ENCODE assay signal across 7 mouse cellular contexts in the genomic region with DNA sequence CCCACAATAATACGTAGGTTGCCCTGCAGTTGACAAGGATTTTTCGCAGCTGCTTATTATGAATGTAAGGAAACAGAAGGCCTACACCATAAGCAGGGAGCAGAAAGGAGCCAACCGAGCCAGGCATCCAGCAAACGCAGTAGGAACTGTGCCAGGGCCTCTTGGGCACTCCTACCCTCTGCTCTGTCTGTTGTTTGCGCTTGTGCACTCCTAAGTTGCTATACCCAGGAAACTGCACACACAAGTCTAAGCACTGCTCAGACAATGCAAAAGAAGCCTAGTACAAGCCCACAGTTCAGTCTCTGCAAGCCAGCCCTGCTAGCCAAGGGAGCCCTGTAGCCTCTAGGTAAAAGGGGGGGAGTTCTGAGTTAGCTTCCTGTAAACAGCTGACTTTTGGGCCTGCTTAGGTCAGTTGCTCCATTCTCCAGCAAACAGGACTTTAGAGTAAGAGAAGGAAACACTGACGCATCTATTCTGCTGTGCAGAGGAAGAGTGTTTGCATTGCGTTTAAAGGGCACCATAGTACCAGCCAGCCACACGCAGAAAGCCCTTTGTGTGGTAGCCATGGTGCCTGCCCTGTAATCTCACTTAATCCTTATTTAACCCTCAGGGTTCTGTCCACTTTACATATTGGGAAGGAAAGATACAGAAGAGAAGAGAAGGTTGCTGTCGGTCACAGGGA. TPM values are rescaled to one million over a fixed set of nuclear protein-coding genes. Genes with fewer than 3 reads are reported as not detected.
DNase-seq lines count a peak whose midpoint lies in the region; ATAC-seq and TF ChIP-seq lines count a peak whose summit lies in the region.

No protein-coding gene starts in this region.

- WGBS in forebrain, embryonic 12.5 days = 42% methylated on average over 9 of the region's 9 CpGs
- 60% methylated on average over 9 of the region's 9 CpGs for WGBS in lung, postnatal 0 days

- peak; percentile 57; the same call in 1 of the 2 replicates for ATAC-seq in forebrain, embryonic 12.5 days (ENCODE audit: low FRiP score)
- ATAC-seq in lung, postnatal 0 days = peak; percentile 82
- ATAC-seq in megakaryocyte-erythroid progenitor cell, adult 5-6 weeks (replicated peaks; ENCODE audit: low FRiP score, low TSS enrichment, poor library complexity, severe bottlenecking) = no peak

- H3K27ac ChIP-seq in forebrain, embryonic 12.5 days = peak overlapping the region; percentile 46; the same call in 1 of the 2 replicates
- peak overlapping the region; percentile 39; the same call in 1 of the 2 replicates for H3K27ac ChIP-seq in lung, postnatal 0 days (ENCODE audit: low read length)

- TF ChIP-seq EP300 in lung, postnatal 0 days (IDR thresholded peaks at IDR 0.05) = no peak

- TF ChIP-seq CTCF in lung, postnatal 0 days (IDR thresholded peaks at IDR 0.05) = no peak

- no peak overlapping the region for H3K4me2 ChIP-seq in forebrain, embryonic 12.5 days
- no peak overlapping the region for H3K4me2 ChIP-seq in lung, postnatal 0 days (replicated peaks; ENCODE audit: low read depth, low read length)

- no peaks in the 10 kb centered on the region for H3K27me3 ChIP-seq in forebrain, embryonic 12.5 days
- no peaks in the 10 kb centered on the region for H3K27me3 ChIP-seq in lung, postnatal 0 days (replicated peaks; ENCODE audit: insufficient read depth, low read length)

- 0 out of 2 replicates have a peak overlapping the region, but pooled peaks have one; percentile 27 for H3K9ac ChIP-seq in forebrain, embryonic 12.5 days
- H3K9ac ChIP-seq in lung, postnatal 0 days (replicated peaks; ENCODE audit: low read depth) = no peak overlapping the region

- H3K36me3 ChIP-seq in forebrain, embryonic 12.5 days (replicated peaks) = no peaks in the 10 kb centered on the region
- no peaks in the 10 kb centered on the region for H3K36me3 ChIP-seq in lung, postnatal 0 days (ENCODE audit: insufficient read depth, low read length)

- DNase-seq in retina, postnatal 1 day = peak; percentile 26
- no peak for DNase-seq in retina, embryonic 14.5 days (ENCODE audit: low spot score)
- peak; percentile 77 for DNase-seq in lung, postnatal 0 days (ENCODE audit: low spot score)
- no peak for DNase-seq in c-Kit-positive CD71-positive TER-119-positive erythroid progenitor cells, embryonic 14.5 days (ENCODE audit: low spot score)
- DNase-seq in thymus, postnatal 10 days (ENCODE audit: low spot score in 2 of 2) = no peak

- peaks cover 29% of the 10 kb centered on the region for H3K4me1 ChIP-seq in forebrain, embryonic 12.5 days
- H3K4me1 ChIP-seq in lung, postnatal 0 days (ENCODE audit: insufficient read depth, low read depth, low read length) = no peaks in the 10 kb centered on the region

- H3K9me3 ChIP-seq in forebrain, embryonic 12.5 days = 0 out of 2 replicates have a peak, but pooled peaks cover 6% of the 10 kb centered on the region
- no peaks in the 10 kb centered on the region for H3K9me3 ChIP-seq in lung, postnatal 0 days (ENCODE audit: low read length)

- no peak overlapping the region for H3K4me3 ChIP-seq in forebrain, embryonic 12.5 days (replicated peaks)
- no peak overlapping the region for H3K4me3 ChIP-seq in lung, postnatal 0 days (ENCODE audit: low read depth, low read length)

RNA-seq across cellular contexts. Expression of a gene that starts 43.5 kb away (rescaled TPM):
- polyA plus RNA-seq in forebrain, embryonic 12.5 days (2016; fragmentation: Nextera tagmentation; extraction: Ambion mirVana) = 45.0 and 51.5 TPM in 2 replicates
- polyA plus RNA-seq in lung, postnatal 0 days (2015; fragmentation: Nextera tagmentation; extraction: Ambion mirVana) = 123 and 136 TPM in 2 replicates
- total RNA-seq in megakaryocyte-erythroid progenitor cell, adult 5-6 weeks (2014; fragmentation: Nextera tagmentation) = 105 TPM in 2 replicates
- 120 and 168 TPM in 2 replicates for total RNA-seq in megakaryocyte-erythroid progenitor cell, adult 5-6 weeks (2017)

Comparison
In these comparisons a context has a peak if more than half of its experiments do, and no peak if none do; other contexts are left out.
1. DNase-seq: peak in retina, postnatal 1 day (single experiment) and lung, postnatal 0 days (single experiment); none in retina, embryonic 14.5 days (single experiment), c-Kit-positive CD71-positive TER-119-positive erythroid progenitor cells, embryonic 14.5 days (single experiment) and thymus, postnatal 10 days (0 of 2).